Mouse (Mus musculus) right cerebral cortex, postnatal 14 days (tissue): ENCODE data around the gene Cd81.

ENCODE experiments used
- DNase-seq: peaks from one replicate; pipeline ENCODE4 v3.0.0; 2022

The Cd81 gene

GRCm38 (mm10) chr7:143021356-143022164 lies 31.0 kb upstream of the Cd81 start:
- DNase-seq: no peak

GRCm38 (mm10) chr7:143023499-143023898 lies 29.0 kb upstream of the Cd81 start:
- DNase-seq: no peak

- DNase-seq: no peak
These were observed 28.2 kb upstream of the Cd81 start for GRCm38 (mm10) chr7:143024293-143024692.

GRCm38 (mm10) chr7:143025496-143025895 lies 27.0 kb upstream of the Cd81 start:
- DNase-seq: no peak

GRCm38 (mm10) chr7:143027196-143027595 lies 25.3 kb upstream of the Cd81 start:
- no peak for DNase-seq

GRCm38 (mm10) chr7:143031816-143032215 lies 20.7 kb upstream of the Cd81 start:
- no peak for DNase-seq

GRCm38 (mm10) chr7:143033581-143033980 lies 19.0 kb upstream of the Cd81 start:
- DNase-seq: no peak

GRCm38 (mm10) chr7:143034112-143034511 lies 18.4 kb upstream of the Cd81 start:
- DNase-seq: no peak

- no peak for DNase-seq
These were observed 17.8 kb upstream of the Cd81 start for GRCm38 (mm10) chr7:143034519-143035450.

GRCm38 (mm10) chr7:143036787-143037186 lies 15.8 kb upstream of the Cd81 start:
- no peak for DNase-seq

- no peak for DNase-seq
These were observed 15.2 kb upstream of the Cd81 start for GRCm38 (mm10) chr7:143037306-143037705.

- no peak for DNase-seq
These were observed 14.2 kb upstream of the Cd81 start for GRCm38 (mm10) chr7:143038174-143038931.

GRCm38 (mm10) chr7:143040561-143040960 lies 12.0 kb upstream of the Cd81 start:
- DNase-seq: no peak

- no peak for DNase-seq
These were observed 11.3 kb upstream of the Cd81 start for GRCm38 (mm10) chr7:143041138-143041822.

- DNase-seq: no peak
These were observed 10.4 kb upstream of the Cd81 start for GRCm38 (mm10) chr7:143042089-143042488.

- DNase-seq: no peak
These were observed 9.6 kb upstream of the Cd81 start for GRCm38 (mm10) chr7:143042897-143043300.

GRCm38 (mm10) chr7:143044049-143044825 lies 8.3 kb upstream of the Cd81 start:
- DNase-seq: no peak

GRCm38 (mm10) chr7:143044826-143045206 lies 7.7 kb upstream of the Cd81 start:
- DNase-seq: no peak

GRCm38 (mm10) chr7:143046358-143046757 lies 6.2 kb upstream of the Cd81 start:
- no peak for DNase-seq

- DNase-seq: no peak
These were observed 3.2 kb upstream of the Cd81 start for GRCm38 (mm10) chr7:143049331-143049730.
